Mouse (Mus musculus) right cerebral cortex, postnatal 4 days (tissue): ENCODE measurements around the gene Banf1.
"Not testable (repeated sequence)": the region's sequence is repeated elsewhere in the genome, so short reads cannot be mapped to it uniquely, and the experiment has no call there.

Experiments
- DNase-seq: peaks from one replicate; pipeline ENCODE4 v3.0.0-alpha.2; 2022

Banf1 gene

GRCm38 (mm10) chr19:5367053-5367359 is at the start of gene Banf1:
Gene Banf1, minus strand, starts transcription at chr19:5367168.
- DNase-seq, result no peak

DNA sequence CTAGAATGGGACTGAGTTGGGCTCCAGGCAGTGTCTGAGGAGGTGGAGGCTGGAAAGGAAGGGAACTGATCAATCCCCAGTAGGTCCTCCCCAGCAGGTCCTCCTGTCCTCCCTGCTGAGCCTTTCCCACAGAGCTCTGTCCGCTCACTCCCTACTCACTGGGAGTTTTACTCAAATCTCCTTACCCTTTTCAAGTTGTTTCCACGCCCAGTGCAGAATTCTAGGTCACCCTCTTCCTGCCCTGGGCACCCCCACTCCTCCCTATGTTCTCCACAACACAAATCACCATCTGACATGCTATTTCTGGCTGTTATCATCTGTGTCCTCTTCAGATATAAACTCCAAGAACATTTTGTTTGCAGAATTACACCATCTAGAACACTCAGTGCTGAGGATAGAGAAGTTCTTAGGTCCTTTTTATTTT is 47.6 kb upstream of the Banf1 start:
- DNase-seq, result no peak

DNA sequence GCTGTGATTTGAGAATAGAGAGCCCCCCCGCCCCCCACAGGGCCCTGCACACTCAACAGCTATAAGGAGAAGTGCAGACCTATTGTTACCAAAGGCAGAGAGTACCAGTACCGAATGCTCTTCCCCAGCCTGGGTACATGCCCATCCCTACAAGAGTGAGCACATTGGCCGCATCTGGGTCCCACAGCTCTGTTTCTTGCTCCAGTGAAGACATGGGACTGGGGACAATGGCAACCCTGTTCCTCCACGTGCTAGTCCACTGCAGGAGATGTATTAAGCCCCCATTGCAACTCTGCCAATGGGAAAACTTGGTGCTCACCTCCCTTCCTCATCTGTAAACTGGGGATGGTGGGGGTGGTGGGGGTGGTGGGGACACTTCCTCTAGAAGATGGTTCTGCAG is 46.9 kb upstream of the Banf1 start:
- DNase-seq, result no peak

DNA sequence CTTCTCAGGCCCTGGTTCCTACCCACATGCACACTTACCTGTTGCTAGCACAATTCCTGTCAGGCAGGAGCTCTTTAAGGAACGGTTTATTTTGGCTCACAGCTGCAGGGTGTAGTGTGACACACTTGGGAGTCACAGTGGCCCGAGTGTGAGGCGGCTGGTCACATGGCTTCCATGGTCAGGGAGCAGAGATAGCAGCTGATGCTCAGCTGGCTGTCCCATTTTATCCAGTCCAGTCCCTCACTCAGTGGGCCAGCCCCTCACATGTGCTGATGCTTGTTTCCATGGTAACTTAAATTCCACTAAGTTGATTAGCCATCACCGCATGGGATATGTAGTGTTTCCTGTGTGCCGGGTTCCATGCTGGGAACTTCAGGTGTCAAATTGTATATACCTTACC is 45.0 kb upstream of the Banf1 start:
- DNase-seq, result no peak

GRCm38 (mm10) chr19:5410641-5411040 is 43.7 kb upstream of the Banf1 start:
- no peak for DNase-seq

DNA sequence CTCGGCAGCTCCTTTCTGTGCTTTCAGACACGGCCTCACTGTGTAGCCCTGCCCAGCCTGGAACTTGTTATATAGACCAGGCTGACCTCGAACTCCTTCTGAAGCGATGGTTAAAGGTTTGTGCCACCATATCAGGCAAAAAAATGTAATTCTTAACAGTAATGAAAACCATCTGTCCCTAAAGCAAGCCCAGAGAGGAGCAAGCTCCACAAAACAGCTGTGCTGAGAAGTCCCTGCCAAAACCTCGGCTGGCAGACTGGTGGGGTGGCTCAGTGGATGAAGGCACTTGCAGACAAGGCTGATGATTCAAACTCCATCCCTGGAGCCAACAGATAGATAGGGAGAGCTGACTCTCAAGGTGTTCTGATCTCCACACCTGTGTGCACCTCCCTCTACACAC is 42.1 kb upstream of the Banf1 start:
- no peak for DNase-seq

DNA sequence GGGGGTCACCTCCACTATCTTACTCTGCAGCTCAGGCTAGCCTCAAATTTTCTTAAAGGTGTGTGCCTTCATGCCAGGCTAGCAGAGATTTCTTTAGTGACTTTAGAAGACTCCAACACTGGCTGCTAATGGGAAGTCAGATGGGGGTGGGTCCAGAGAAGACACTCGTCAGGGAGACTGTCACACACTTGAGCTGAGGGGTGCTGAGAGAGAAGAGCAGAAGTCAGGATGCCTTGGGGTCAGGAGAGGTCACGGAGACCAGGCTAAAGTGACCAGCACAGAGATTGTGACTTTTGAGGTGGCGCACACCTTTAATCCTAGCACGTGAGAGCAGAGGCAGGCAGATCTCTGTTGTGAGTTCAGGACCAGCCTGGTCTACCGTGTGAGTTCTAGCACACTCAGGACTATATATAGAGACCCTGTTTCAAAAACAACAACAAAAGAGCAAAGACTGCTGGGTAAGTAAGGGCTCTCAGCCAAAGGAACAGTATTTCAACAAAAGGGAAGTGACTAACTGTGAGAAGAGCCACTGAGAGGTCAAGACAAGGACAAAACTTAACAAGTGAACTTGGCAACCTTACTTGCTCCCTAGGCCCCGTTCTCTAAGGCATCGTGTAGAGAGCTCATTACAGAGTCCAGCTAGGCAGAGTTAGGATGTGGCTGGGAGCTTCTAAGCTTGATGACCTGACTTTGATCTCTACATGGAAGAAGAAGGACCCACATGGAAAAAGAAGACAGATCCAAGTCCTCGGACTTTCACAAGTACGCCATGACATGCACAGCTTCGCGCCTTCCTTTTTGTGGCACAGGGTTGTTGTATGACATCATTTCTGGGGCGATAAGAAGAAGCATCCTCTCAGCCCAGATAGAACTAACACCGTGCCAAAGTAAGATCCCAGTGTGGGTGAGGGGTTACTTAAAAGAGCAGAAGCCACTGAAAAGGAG is 41.4 kb upstream of the Banf1 start:
- DNase-seq, result no peak

- DNase-seq, result no peak
Observed at GRCm38 (mm10) chr19:5407133-5407532, 40.2 kb upstream of the Banf1 start.

- DNase-seq, result not testable (repeated sequence)
Observed at GRCm38 (mm10) chr19:5406531-5407126, 39.7 kb upstream of the Banf1 start.

GRCm38 (mm10) chr19:5405924-5406323 is 39.0 kb upstream of the Banf1 start:
- no peak for DNase-seq

GRCm38 (mm10) chr19:5402293-5402692 is 35.3 kb upstream of the Banf1 start, which contains the start of gene Tsga10ip:
Gene Tsga10ip, minus strand, starts transcription at chr19:5402526.
- DNase-seq, result no peak

GRCm38 (mm10) chr19:5401073-5401472 is 34.1 kb upstream of the Banf1 start:
- not testable (repeated sequence) for DNase-seq

GRCm38 (mm10) chr19:5395371-5395770 is 28.4 kb upstream of the Banf1 start:
- DNase-seq, result no peak

GRCm38 (mm10) chr19:5394168-5394567 is 27.2 kb upstream of the Banf1 start:
- no peak for DNase-seq

- peak; percentile 34 for DNase-seq
Observed at GRCm38 (mm10) chr19:5392892-5393291, 25.9 kb upstream of the Banf1 start.

GRCm38 (mm10) chr19:5390416-5390815 is 23.4 kb upstream of the Banf1 start:
- no peak for DNase-seq

DNA sequence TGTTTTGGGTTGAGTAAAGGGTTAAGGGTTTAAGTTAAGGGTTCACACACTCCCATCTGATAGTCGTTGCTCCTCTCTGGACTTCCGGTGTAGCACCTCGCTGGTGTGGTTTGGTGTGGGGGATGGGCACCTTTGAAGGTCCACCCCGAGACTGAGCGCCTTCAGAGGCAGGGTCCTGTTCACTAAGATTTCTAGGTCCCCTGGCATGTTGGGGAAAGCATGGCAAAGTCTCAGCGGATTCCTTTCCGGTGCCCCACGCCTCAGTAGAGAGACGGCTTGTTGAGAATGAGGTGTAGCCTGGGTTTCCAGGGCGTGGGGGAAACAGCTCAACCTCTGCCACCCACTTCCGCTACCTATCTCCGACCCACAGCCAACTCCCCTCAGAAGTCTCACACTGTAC is 22.7 kb upstream of the Banf1 start:
- DNase-seq, result no peak

- DNase-seq, result peak; percentile 92
Observed at GRCm38 (mm10) chr19:5388588-5389242, 21.7 kb upstream of the Banf1 start, which contains the start of gene Sart1. Gene Sart1, minus strand, starts transcription at chr19:5388703.

DNA sequence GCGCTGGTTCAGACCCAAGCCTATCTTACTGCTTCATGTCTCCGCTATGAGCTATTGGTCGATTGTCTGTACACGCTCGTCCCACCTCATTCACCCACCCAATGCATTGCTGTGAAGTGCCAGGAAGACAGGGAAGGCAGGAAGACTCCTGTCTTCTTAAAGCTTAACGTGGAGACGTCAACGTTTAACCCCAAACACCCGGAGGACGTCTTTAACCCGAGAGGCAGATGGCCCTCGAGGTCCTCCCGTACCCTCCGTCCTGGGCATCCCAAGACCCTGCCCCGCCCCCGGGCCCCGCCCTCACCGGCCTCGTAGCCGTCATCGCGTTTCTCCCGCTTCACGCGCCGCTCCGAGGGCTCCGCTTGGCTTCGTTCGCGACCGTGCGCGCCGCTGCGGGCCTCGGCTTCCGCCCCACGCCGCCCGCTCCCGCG is 21.1 kb upstream of the Banf1 start:
- DNase-seq, result peak; percentile 28

DNA sequence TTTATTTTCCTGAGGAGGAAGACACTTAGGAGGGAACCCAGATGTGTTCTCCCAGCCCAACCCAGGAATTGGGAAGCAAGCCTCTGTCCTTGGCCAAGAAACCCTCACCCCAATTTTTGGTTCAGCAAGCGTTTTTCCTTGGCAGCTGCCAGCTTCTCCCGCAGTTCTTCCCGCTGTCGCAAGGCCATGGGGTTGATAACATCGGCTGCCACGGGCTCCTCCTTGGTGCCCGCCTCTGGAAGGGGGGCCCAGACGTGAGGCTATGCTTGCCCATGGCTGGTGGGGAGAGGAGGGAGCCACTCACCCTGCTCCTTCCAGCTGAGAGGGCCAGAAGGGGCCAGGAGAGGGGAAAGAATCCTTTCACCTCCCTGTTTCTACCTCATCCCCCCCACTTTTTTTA is 17.7 kb upstream of the Banf1 start:
- DNase-seq, result no peak

DNA sequence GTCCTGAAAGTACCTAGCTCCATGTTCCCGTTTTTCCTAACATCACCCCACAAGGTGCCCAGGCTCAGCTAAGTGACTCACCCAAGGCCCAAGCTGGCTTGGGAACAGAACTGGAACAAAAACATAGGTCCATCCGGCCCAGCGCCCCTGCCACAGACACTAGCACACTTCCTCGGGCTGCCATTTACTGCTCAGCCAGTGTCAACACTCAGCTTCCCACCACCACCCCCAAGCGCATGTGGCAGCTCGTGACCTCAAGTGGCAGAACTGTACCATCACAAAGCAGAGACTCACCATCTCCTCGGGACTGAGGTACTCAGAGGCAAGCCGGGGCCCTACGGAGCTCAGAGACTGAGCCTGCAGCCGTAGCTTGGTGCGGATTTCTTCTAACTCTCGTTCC is 16.4 kb upstream of the Banf1 start:
- no peak for DNase-seq

- no peak for DNase-seq
Observed at GRCm38 (mm10) chr19:5377446-5377845, 10.5 kb upstream of the Banf1 start.

- DNase-seq, result no peak
Observed at GRCm38 (mm10) chr19:5374748-5375147, 7.8 kb upstream of the Banf1 start.

GRCm38 (mm10) chr19:5374177-5374576 is 7.2 kb upstream of the Banf1 start:
- DNase-seq, result no peak
